ENCODE assay signal across 9 mouse cellular contexts in the genomic region with DNA sequence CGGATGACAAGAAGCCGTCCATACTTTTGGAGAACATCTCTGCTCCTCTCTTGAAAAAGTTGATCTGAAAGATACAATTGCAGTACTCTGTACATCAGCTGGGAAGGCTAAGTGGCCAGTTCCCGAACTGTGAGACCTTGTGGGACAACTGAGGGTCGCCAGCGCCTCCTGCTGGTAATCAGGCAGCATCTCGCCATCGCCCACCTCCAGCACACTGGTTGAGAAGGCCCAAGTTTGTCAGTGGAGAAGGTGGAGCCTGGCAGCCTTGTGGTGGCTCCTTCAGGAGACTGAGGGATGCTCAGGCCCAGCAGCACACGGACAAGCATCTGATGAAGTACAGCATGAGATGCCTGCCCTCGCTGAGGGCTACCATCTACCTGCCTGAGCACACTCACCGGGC. TPM values are rescaled to one million over a fixed set of nuclear protein-coding genes. Genes with fewer than 3 reads are reported as not detected.
A peak's percentile ranks its signal among the peaks of the same experiment; 100 is the strongest.
DNase-seq lines count a peak whose midpoint lies in the region; ATAC-seq and TF ChIP-seq lines count a peak whose summit lies in the region.
"Had no signal": no experiment of that assay in that cellular context is flagged by ENCODE, and none has a peak within 500 bp of the region (broad histone marks: within the 10 kb centered on the region; RNA-seq: fewer than 3 reads in every experiment).

No protein-coding gene starts in this region.

- no peaks in the 10 kb centered on the region for H3K79me2 ChIP-seq in heart, adult 2 months (replicated peaks; ENCODE audit: control insufficient read depth, insufficient read depth, low read length)

- TF ChIP-seq POLR2A in heart, adult 2 months (IDR thresholded peaks at IDR 0.05; ENCODE audit: insufficient read depth, low read depth, low read length): no peak
- no peak for TF ChIP-seq POLR2A in thymus, adult 2 months (IDR thresholded peaks at IDR 0.05; ENCODE audit: control insufficient read depth, extremely low read depth, insufficient read depth, low read length, poor library complexity)

- no peak overlapping the region for H3K4me3 ChIP-seq in heart, adult 2 months
- no peak overlapping the region for H3K4me3 ChIP-seq in heart, embryonic 11.5 days (ENCODE audit: low read depth, low read length)
- no peak overlapping the region for H3K4me3 ChIP-seq in thymus, adult 2 months (ENCODE audit: control insufficient read depth, insufficient read depth, low read length)
- H3K4me3 ChIP-seq: embryonic facial prominence, embryonic 12.5 days had no signal

- H3K36me3 ChIP-seq in heart, adult 2 months (ENCODE audit: control insufficient read depth, insufficient read depth, low read length): no peaks in the 10 kb centered on the region
- peaks cover 3% of the 10 kb centered on the region; the same call in 1 of the 2 replicates for H3K36me3 ChIP-seq in heart, embryonic 11.5 days (ENCODE audit: control insufficient read depth, insufficient read depth, low read length)
- no peaks in the 10 kb centered on the region for H3K36me3 ChIP-seq in thymus, adult 2 months (ENCODE audit: control insufficient read depth, insufficient read depth, low read length)

- WGBS in heart, adult 2 months: 69% methylated on average over 10 of the region's 10 CpGs
- WGBS in heart, embryonic 11.5 days (ENCODE audit: insufficient replicate concordance): 59% methylated on average over 10 of the region's 10 CpGs
- 81% methylated on average over 10 of the region's 10 CpGs for WGBS in thymus, adult 2 months

- no peak for ATAC-seq in heart, embryonic 11.5 days (replicated peaks; ENCODE audit: insufficient number of reproducible peaks, low FRiP score, low TSS enrichment)
- peak; percentile 87 for ATAC-seq in megakaryocyte progenitor cell, adult 5-6 weeks (replicated peaks; ENCODE audit: poor library complexity)
- ATAC-seq in erythroblast, adult 5-6 weeks (replicated peaks; ENCODE audit: low FRiP score, poor library complexity, severe bottlenecking): no peak

- no peaks in the 10 kb centered on the region for H3K27me3 ChIP-seq in heart, adult 2 months (ENCODE audit: control insufficient read depth, insufficient read depth, low read length)
- H3K27me3 ChIP-seq in heart, embryonic 11.5 days (ENCODE audit: control insufficient read depth, insufficient read depth, low read length): no peaks in the 10 kb centered on the region
- H3K27me3 ChIP-seq in thymus, adult 2 months (ENCODE audit: control insufficient read depth, insufficient read depth, low read length): no peaks in the 10 kb centered on the region
- H3K27me3 ChIP-seq: embryonic facial prominence, embryonic 12.5 days had no signal

- no peak overlapping the region for H3K27ac ChIP-seq in heart, adult 2 months
- no peak overlapping the region for H3K27ac ChIP-seq in heart, embryonic 11.5 days (ENCODE audit: low read depth, low read length)
- H3K27ac ChIP-seq in thymus, adult 2 months (ENCODE audit: control insufficient read depth, insufficient read depth, low read length): no peak overlapping the region
- H3K27ac ChIP-seq: embryonic facial prominence, embryonic 12.5 days had no signal

- no peak for DNase-seq in heart, adult 2 months
- peak; percentile 36 for DNase-seq in thymus, adult 2 months
- no peak for DNase-seq in thymus, adult 18-20 months
- peak; percentile 73 for DNase-seq in embryo, embryonic 10.5 days (ENCODE audit: low spot score)
- no peak for DNase-seq in gastrocnemius, postnatal 25 days

- intact Hi-C loops in heart, adult 2 months (cut with DNase I): no loop called here

- H3K4me1 ChIP-seq in heart, adult 2 months (ENCODE audit: control insufficient read depth, insufficient read depth, low read length): peaks cover 1% of the 10 kb centered on the region; the same call in 1 of the 2 replicates
- peaks cover 9% of the 10 kb centered on the region; the same call in 1 of the 2 replicates for H3K4me1 ChIP-seq in heart, embryonic 11.5 days (ENCODE audit: control insufficient read depth, insufficient read depth, low read length)
- no peaks in the 10 kb centered on the region for H3K4me1 ChIP-seq in thymus, adult 2 months (replicated peaks; ENCODE audit: control insufficient read depth, insufficient read depth, low read length)
- H3K4me1 ChIP-seq: embryonic facial prominence, embryonic 12.5 days had no signal

- no peak overlapping the region for H3K9ac ChIP-seq in heart, adult 2 months (ENCODE audit: low read depth, low read length)
- no peak overlapping the region for H3K9ac ChIP-seq in heart, embryonic 11.5 days (ENCODE audit: low read depth, low read length)
- H3K9ac ChIP-seq: embryonic facial prominence, embryonic 12.5 days had no signal

- TF ChIP-seq CTCF in heart, adult 2 months (IDR thresholded peaks at IDR 0.05): peak; percentile 71
- TF ChIP-seq CTCF in thymus, adult 2 months (IDR thresholded peaks at IDR 0.05; ENCODE audit: borderline replicate concordance, control insufficient read depth, extremely low read depth, insufficient read depth, low read length, poor library complexity): peak; percentile 75; the same call in 1 of the 2 replicates

- H3K4me2 ChIP-seq in heart, embryonic 11.5 days: no peak overlapping the region
- H3K4me2 ChIP-seq: embryonic facial prominence, embryonic 12.5 days had no signal

- H3K9me3 ChIP-seq in heart, embryonic 11.5 days (replicated peaks; ENCODE audit: control insufficient read depth, low read length): no peaks in the 10 kb centered on the region
- H3K9me3 ChIP-seq: embryonic facial prominence, embryonic 12.5 days had no signal

- no peak for TF ChIP-seq EP300 in heart, adult 2 months (IDR thresholded peaks at IDR 0.05; ENCODE audit: insufficient read depth, low read depth, low read length)

RNA-seq across cellular contexts. Expression of a gene that starts 31.2 kb away (rescaled TPM):
- total RNA-seq in heart, adult 2 months (2021): 10 to 100 TPM; 40.7 to 41.4 TPM
- 25.7 and 43.2 TPM in 2 replicates for polyA plus RNA-seq in heart, adult 2 months (2012; rRNA removed)
- polyA plus RNA-seq in heart, embryonic 11.5 days (2014; fragmentation: Nextera tagmentation; extraction: Ambion mirVana): 25.2 and 28.9 TPM in 2 replicates
- 6.0 and 7.0 TPM in 2 replicates for polyA plus RNA-seq in thymus, adult 2 months (2012; rRNA removed)
- 24.7 and 25.4 TPM in 2 replicates for total RNA-seq in megakaryocyte progenitor cell, adult 5-6 weeks (2015)
- 26.2 and 32.0 TPM in 2 replicates for total RNA-seq in megakaryocyte progenitor cell, adult 5-6 weeks (2017)
- 2.1 and 17.9 TPM in 2 replicates for total RNA-seq in erythroblast, adult 5-6 weeks (2015; ENCODE audit: low replicate concordance)
- total RNA-seq in erythroblast, adult 5-6 weeks (2017; ENCODE audit: low replicate concordance): 2.4 and 3.6 TPM in 2 replicates
- 10 to 100 TPM; 15.4 to 16.0 TPM for total RNA-seq in gastrocnemius, postnatal 25 days (2021)

Comparison
In these comparisons a context has a peak if more than half of its experiments do, and no peak if none do; other contexts are left out.
1. DNase-seq: peak in thymus, adult 2 months (single experiment) and embryo, embryonic 10.5 days (single experiment); none in heart, adult 2 months (0 of 2), thymus, adult 18-20 months (0 of 2) and gastrocnemius, postnatal 25 days (single experiment).